ENCODE assay signal across 10 mouse cellular contexts in genomic region chr10:31519420-31519819, GRCm38 (mm10).
DNase-seq lines count a peak whose midpoint lies in the region; ATAC-seq lines count a peak whose summit lies in the region.
"Had no signal": no experiment of that assay in that cellular context is flagged by ENCODE, and none has a peak within 500 bp of the region (broad histone marks: within the 10 kb centered on the region; RNA-seq: fewer than 3 reads in every experiment).

No protein-coding gene starts in this region.

- H3K4me1 ChIP-seq in liver, embryonic 11.5 days (replicated peaks; ENCODE audit: control insufficient read depth, insufficient read depth, low read length): no peaks in the 10 kb centered on the region
- H3K4me1 ChIP-seq in embryonic facial prominence, embryonic 10.5 days: no peaks in the 10 kb centered on the region
- H3K4me1 ChIP-seq: embryonic facial prominence, embryonic 13.5 days; hindbrain, embryonic 15.5 days had no signal

- no peak overlapping the region for H3K4me3 ChIP-seq in liver, embryonic 11.5 days (ENCODE audit: low read depth, low read length)
- H3K4me3 ChIP-seq in embryonic facial prominence, embryonic 10.5 days: no peak overlapping the region
- H3K4me3 ChIP-seq: embryonic facial prominence, embryonic 13.5 days; hindbrain, embryonic 15.5 days had no signal

- H3K9me3 ChIP-seq in liver, embryonic 11.5 days (ENCODE audit: control insufficient read depth, low read length): no peaks in the 10 kb centered on the region
- H3K9me3 ChIP-seq in embryonic facial prominence, embryonic 10.5 days: no peaks in the 10 kb centered on the region
- H3K9me3 ChIP-seq: embryonic facial prominence, embryonic 13.5 days; hindbrain, embryonic 15.5 days had no signal

- peak; percentile 16 to 19 for DNase-seq in cerebellum, postnatal 10 days
- DNase-seq in cerebellum, adult 8-10 months: no peak
- DNase-seq in liver: peak; percentile 22
- DNase-seq in liver, embryonic 11.5 days (ENCODE audit: low spot score): no peak
- DNase-seq in embryonic facial prominence, embryonic 10.5 days (ENCODE audit: low spot score): peak; percentile 14
- DNase-seq in skeletal muscle tissue, adult 2 months (ENCODE audit: low read depth, low spot score): peak; percentile 13
- no peak for DNase-seq in left cerebral cortex, postnatal 36 days (ENCODE audit: low spot score in 2 of 2)
- no peak for DNase-seq in layer of hippocampus, postnatal 25 days (ENCODE audit: extremely low spot score in 1 of 2, low spot score in 1 of 2)

- intact Hi-C loops in left cerebral cortex, postnatal 36 days (cut with DNase I): no loop called here

- 50% methylated on average over 1 of the region's 1 CpGs for WGBS in liver, embryonic 11.5 days
- 54% methylated on average over 1 of the region's 1 CpGs for WGBS in embryonic facial prominence, embryonic 10.5 days

- H3K9ac ChIP-seq in liver, embryonic 11.5 days (ENCODE audit: low read depth, low read length): no peak overlapping the region
- H3K9ac ChIP-seq: embryonic facial prominence, embryonic 13.5 days; hindbrain, embryonic 15.5 days had no signal

- H3K4me2 ChIP-seq in liver, embryonic 11.5 days: no peak overlapping the region
- H3K4me2 ChIP-seq: embryonic facial prominence, embryonic 13.5 days; hindbrain, embryonic 15.5 days had no signal

- no peak for ATAC-seq in liver, embryonic 11.5 days (replicated peaks; ENCODE audit: low FRiP score)

- H3K27ac ChIP-seq in liver, embryonic 11.5 days (ENCODE audit: low read depth, low read length): no peak overlapping the region
- no peak overlapping the region for H3K27ac ChIP-seq in embryonic facial prominence, embryonic 10.5 days (replicated peaks)
- H3K27ac ChIP-seq: embryonic facial prominence, embryonic 13.5 days; hindbrain, embryonic 15.5 days had no signal

- H3K27me3 ChIP-seq in liver, embryonic 11.5 days (replicated peaks; ENCODE audit: control insufficient read depth, insufficient read depth, low read length): no peaks in the 10 kb centered on the region
- H3K27me3 ChIP-seq in embryonic facial prominence, embryonic 10.5 days (replicated peaks; ENCODE audit: low read depth, poor library complexity, severe bottlenecking): no peaks in the 10 kb centered on the region
- H3K27me3 ChIP-seq: embryonic facial prominence, embryonic 13.5 days; hindbrain, embryonic 15.5 days had no signal

- H3K36me3 ChIP-seq in liver, embryonic 11.5 days (ENCODE audit: control insufficient read depth, insufficient read depth, low read length): no peaks in the 10 kb centered on the region
- no peaks in the 10 kb centered on the region for H3K36me3 ChIP-seq in embryonic facial prominence, embryonic 10.5 days (replicated peaks)
- H3K36me3 ChIP-seq: hindbrain, embryonic 15.5 days had no signal

Comparison
In these comparisons a context has a peak if more than half of its experiments do, and no peak if none do; other contexts are left out.
1. DNase-seq: peak in cerebellum, postnatal 10 days (2 of 2), liver (single experiment), embryonic facial prominence, embryonic 10.5 days (single experiment) and skeletal muscle tissue, adult 2 months (single experiment); none in cerebellum, adult 8-10 months (single experiment), liver, embryonic 11.5 days (single experiment), left cerebral cortex, postnatal 36 days (0 of 2) and layer of hippocampus, postnatal 25 days (0 of 2).